Mouse (Mus musculus) retina, postnatal 1 day (tissue): ENCODE measurements at regions not wholly inside any gene's neighbourhood (a gene's known extent, or its start where the extent isn't known, plus 50 kb on each side); places are given as distances from the start of the nearest gene placed in this dataset.
A peak's percentile ranks its signal among the peaks of the same experiment; 100 is the strongest.

Source experiments
- DNase-seq: peaks from one replicate; pipeline ENCODE4 v3.0.0-alpha.2; 2012

DNA sequence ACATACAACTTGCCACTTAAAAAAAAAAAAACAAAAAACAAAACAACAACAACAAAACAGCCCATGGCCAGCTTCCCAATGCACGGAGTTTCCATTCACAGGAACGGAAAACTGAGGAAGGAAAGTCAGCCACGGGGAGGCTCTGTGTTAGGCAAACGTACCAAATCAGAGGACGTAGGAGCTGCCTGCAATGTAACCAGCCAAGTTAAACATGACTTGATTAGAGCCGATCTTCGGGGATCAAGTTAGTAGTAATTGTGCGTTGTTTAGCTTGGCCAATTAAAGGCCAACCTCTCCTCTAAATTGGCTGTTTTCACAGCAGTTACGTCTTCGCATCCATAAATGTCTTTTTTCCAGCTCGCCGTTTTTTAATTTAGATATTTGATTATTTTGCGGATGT, 190.7 kb downstream of the Cd83 start:
- DNase-seq = no peak

DNA sequence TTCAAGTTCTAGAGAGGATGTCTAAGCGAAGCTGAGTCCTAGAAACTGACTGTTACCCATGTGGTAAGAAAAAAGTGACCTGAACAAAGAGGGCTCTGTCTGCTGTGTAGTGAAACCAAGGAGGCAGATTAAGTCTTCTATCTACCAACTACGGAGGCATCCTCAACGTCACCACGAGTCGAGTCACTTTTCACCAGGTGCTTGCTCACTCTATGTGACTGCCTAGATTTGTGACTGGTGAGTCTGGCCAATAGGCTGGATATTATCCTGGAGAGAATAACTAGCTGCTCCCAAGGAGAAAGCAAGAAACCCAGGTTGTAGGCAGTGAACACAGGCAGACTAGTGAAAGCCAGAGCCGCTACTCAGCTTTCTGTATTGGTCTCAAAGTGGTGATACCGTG, 191.2 kb downstream of the Cd83 start:
- no peak for DNase-seq

DNA sequence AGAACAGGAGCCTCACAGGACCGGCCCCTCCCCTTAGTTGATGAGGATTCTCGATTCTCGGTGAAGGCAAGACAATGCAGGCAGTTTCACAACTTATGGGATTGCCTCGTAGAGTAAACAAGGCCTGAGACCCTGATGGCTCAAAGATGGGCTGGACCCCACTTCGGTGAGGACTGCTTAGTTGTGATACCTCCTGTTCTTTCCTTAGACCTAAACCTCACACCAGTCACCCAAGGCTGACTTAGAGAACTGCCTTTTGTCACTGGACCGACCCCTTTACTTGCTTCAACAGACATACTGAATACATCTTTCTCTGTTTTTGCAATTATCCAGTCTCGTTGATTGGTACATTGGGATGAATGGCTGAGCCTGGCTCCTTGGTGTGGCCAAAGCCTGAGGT, 192.1 kb downstream of the Cd83 start:
- no peak for DNase-seq

DNA sequence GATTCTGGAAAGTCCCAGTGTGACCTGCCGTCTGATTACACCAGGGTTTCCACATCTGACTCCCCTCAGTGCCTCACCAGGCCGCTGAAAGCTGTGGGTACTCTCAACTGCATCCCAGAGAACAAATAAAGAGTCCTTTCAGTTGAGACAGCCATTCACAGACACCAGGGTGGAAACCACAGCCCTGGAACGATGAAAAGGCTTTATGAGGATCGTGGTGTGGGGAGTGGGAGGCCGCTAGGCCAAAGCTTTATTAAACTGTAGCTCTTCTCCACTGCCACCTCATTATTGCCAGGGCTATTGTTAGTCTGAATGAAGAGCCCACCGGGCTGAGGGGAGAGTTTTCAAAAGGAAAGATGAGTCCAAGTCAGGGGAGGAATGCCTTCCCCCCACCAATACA, 202.8 kb downstream of the Cd83 start:
- DNase-seq = peak; percentile 45

DNA sequence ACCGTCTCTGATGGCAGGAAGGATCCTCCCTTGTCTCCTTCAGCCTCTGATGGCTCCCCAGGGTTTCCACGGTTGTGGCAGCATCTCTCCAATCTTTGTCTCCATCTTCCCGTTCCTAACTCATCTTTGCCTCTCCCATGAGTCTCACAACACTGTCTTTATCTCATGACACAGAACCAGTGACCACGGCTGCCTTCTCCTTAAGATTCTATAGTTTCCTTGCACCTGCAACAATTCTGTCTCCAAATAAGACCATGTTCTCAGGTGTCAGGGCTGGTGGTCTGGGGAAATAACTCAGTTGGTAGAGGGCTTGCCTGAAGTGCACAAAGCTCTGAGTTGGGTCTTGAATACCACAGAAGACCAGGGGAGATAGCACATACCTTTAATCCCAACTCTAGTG, 203.8 kb downstream of the Cd83 start:
- DNase-seq = no peak

DNA sequence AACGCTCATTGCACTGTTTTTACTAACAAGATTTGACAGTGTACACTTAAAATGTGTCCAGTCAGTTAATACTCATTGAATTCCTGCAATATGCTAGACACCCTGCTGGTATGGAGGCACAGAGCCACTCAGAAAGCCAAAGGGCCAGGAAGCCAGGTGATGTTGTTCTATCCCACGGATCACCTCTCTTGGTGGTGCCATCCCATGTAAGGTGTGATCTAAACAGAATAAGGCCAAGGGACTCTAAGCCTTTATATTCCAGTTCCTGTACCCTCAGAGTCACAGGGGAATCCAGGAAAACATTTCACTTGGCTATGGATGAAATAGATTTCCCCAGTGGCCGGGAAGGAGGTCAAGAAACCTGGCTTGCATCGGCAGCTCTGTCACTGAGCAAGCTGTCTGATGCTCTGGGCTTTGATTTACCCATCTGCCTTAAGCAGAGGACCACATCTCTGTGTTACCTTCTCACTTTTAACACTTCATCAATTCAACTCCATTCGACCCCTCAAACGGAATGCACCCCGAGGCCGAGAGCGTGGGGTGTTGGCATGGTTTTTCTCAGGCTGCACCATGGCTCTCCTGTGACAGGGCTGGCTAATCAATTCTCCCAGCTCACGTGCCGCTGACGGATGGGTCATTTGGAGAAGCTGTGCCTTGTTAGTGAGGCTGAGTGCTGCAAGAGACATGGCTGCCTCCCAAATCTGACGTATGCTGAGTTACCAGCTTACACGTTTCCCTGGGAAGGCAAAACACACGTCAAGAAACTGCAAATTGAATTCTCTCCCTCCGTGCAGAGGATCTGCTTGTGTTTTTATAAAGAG, 205.9 kb downstream of the Cd83 start:
- peak; percentile 67 for DNase-seq

DNA sequence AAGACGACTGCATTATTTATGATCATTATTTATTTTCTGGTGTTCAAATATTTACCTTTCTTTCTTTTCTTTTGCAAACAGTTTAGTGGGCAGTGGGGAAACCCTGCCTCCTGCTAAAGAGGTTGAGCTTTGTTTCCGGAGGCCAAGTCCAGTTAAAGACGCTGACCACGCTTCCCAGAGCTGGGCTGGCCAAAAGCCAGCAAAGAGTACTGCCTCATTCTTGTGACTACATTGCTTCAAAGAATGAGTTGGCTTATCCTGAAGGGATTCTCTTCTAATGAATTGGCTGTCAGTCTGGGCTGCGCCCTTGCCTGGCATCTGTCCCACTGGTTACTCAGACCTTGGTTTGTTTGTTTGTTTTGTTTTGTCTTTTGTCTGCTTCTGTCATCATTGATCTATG, 207.2 kb downstream of the Cd83 start:
- peak; percentile 70 for DNase-seq

DNA sequence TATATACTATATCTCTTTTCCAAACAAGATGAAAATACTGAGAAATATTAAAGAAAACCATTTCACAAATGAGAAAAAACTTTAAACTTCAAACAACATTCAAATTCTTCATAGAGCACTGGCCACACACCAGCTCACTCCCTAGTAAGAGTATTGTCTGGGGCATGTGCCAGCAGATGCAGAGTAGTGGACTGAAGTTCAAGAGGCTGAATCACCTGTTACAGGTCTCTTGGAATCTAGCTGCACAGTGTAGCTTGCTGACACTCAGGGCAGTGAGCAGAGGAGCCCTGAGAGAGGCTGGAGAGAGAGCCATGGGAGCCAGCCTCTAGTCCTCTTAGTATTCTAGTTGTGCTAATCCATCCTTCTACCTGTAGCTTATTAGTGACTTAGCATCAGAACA, 208.4 kb downstream of the Cd83 start:
- DNase-seq = no peak

DNA sequence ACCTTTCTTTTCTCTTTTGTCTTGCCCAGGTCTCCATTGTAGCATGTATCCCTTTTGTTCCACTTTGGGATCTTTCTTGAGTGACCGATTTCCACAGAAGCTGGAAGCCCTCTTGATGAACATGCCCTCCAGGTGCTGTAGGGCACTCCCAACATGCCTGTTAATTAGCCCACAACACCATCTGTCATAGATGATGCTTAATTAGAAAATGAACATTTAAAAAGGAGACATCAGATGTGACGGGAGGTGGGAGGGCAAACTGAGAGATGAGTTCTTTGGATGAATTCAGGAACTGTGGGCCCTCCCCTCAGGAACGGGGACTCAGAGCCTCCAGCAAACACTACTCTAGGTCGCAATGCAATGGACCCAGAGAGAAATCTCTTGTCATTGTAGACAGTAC, 209.8 kb downstream of the Cd83 start:
- peak; percentile 33 for DNase-seq

DNA sequence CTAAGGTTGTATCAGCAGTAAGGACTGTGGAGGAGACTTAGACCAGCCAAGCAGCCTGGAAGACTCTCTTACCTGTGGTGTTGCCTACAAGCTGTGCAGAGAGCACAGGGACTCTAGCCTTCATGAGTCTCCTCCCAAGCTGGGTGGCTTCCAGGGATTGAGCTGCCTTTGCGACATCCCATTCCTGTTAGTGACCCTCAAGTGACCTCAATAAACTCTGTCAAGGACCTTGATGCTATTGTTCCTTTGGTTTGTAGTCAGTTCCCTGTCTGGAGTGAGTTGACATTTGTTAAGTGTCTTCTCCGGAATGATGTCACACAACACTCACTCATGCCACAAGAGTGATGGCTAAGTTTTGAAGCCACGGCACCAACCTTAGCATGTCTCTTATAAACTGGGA, 211.0 kb downstream of the Cd83 start:
- no peak for DNase-seq

DNA sequence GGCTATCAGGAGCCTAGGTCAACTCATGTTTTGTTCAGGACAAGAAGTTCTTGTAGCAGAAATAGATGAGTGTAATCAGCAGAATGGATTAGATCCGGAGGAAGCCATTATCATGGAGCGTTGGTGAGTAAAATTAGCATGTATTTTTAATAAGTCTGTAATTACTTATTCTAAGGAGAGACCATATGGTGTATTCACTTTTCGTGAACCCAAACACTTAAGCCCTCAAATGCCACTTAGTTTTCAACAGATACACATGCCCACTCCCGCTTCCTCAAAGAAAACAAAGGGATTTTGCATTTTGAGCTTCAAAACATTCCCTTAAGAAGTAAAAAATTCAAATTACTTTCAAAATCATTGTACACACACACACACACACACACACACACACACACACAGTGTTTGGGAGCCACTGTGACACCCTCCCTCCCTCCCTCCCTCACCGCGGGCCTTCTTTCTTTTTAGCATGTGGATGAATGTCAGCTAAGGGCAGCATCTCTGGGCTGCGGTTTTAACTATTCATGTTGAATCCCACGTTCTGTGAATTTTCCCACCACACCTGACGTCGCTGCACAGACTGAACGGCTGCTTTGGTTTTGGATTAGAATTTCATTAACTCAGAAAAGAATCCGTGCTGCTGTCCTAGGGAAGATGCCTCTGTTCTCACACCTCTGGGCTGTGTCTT, 217.4 kb downstream of the Cd83 start:
- DNase-seq = no peak

DNA sequence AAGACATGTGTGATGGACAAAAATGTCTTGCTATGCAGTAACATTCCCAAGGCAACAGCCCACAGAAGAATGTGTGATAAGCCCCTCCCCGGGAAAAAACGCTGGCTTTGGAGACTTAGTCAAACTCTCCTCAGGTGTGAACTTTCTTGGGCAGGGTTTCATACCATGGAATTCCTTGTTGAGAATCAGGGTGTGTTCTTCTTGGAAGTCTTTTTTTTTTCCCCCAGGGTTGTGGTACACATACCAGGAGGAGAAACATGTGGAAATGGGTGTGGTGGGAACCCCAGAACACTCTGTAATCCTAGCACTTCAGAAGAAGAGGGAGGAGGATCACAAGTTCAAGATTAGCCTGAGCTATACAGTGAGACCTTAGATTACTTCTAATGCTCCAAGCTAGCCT, 228.3 kb downstream of the Cd83 start:
- DNase-seq = no peak

DNA sequence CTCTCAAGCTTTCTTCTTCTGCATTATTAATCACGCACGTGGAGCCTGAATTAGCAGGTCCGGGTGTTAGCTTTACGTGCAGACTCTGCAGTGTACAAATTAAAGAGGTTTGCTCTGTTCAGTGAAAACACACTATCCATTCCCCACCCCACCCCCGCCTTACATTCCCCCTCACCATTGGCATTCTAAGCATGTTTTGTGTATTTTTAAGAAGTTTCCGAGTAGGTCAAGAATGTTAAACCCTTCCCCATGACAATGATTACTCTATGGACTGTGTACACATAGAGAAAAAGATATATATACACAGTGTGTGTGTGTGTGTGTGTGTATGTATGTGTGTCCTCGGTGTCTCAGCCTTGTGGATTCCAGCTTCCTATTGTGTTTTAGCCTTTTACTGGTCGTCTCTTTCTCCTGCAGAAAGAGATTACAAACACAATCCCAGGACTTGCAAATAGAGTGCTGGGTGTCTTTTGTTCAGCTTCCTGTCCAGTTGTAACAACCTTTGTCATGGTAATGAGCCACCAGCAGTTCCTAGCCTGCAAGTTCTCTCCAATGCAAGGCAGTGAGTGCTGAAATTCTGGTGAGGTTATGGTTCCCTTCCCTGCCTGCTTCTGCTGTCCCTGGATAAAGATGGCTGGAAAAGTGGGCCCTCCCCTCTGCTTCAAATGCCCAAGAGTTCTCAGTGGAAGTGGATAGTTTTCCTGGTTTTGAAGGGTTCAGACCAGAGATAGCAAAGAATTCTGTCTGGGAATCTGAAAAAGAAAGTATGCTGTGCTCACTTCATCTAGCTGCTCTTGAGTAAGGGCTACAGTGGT, 234.1 kb downstream of the Cd83 start:
- peak; percentile 68 for DNase-seq

DNA sequence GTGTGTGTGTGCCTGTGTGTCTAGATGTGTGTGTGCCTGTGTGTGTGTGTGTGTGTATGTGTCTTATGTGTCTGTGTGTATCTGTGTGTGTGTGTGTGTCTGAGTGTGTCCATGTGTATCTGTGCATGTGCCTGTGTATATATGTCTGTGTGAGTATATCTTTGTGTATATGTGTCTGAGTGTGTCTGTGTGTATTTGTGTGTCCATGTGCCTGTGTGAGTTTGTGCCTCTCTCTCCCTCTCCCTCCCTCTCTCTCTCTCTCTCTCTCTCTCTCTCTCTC, 234.7 kb downstream of the Cd83 start:
- DNase-seq = no peak

DNA sequence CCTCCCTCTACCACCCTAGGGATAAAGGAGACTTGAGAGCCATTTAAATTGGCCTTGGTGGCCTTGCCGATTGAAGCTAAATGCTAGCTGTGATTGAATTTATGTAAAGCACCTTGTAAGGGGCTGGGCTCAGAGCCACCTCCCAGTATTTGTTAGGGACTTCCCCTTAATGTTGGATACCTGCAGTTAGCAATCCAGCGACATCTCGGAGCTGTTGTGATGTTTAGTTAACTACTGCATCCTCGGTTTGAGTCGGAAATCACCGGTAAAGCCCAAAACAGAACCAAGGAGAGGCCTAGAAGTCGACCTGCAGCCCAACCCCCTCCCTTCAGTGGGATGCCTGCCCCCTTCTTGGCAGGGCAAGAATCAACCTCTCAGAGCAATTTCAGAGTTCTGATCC, 236.3 kb downstream of the Cd83 start:
- no peak for DNase-seq

DNA sequence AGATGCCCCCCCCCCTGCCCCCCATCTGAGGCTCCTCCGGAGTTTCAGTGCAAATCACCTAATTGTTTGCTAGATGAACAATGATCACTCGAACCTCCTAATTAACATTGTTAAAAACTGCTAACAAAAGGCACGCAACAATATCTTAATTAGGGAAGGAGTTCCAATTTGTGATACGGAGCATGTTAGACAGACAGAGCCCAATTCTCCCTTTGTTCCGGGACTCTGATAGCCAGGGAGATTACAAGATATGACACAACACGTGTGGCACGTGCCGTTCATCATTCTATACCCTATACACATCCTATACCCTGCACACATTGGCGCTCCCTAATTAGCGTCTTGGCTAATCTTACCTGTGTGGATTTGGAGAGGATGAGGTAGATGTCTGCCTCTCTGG, 237.5 kb downstream of the Cd83 start:
- DNase-seq = peak; percentile 94

DNA sequence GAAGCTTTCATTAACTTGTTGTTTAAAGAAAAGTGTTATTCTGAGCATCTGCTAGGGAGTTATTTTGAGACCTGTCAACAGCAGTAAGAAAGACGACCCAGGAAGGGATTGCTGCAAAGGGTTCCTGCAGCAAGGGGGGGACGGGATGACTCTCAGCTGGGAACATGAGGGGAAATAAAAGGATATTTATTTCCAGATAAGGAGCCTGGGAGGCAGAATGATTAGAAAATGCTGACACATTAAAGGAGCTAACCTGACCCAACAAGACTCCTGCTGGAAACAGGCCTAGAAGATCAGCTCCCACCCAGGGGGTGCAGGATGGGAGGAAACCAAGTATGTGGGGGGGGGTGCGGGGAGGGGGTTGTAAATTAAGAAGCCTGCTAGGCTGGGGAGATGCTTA, 240.0 kb downstream of the Cd83 start:
- no peak for DNase-seq

DNA sequence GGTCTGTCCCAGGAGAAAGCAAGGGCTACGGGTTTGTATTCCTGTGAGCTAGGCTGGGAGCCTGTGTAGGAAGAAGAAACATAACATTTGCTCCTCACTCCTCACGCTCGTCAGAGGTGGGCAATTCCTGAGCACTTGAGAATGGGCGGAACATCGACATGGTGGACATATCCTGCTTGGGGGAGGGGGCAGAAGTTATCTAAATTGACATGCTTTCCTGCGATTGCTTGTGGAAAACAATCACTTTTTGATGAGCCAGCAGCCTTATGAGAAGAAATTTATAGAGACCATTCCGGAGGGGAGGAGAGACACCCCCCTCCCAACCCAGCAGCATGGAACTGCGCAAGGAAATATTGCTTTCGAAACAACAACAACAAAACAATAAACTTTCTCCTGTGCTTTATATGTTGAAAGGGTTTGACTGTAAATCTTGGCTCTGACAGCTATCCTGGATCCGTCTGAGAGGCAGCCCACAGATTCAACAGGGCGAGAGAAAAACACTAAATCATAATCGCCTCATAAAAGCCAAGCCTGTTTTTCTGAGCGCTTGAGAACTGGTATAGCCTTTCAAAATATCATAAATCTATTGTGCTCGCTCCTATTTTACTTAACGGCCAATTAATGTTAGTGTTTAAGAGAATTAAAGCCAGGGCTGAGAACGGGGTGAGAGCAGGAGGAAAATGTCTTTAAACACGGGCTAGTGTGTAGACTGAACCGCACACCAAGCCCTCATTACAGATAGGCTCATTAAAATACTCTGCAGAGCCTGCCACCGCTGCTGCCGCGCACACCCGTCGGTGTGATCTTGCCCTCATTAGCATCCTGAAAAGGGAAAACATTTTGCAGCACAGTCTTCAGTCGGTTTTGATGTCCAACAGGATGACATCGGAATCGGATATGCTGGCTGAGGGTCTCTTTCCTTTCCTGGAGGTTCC, 242.0 kb downstream of the Cd83 start:
- DNase-seq = peak; percentile 82

DNA sequence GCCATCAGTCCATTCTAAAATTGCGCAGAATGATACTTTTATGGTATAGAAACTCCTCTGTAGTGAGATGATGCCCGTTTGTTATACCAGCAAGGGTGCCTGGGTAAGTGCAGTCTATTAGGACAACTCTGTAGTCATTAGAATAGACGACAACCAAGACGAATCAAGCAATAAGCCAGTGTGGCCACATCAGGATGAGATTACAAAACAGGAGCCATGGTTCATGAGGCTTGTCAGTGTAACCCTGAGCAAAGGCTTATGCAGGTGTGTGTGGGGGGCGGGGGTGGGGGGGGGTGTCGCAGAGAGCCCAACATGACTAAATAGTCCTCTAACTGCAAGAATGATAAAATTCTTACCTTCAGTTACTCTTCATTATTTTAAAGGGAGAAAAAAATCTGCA, 243.5 kb downstream of the Cd83 start:
- no peak for DNase-seq

DNA sequence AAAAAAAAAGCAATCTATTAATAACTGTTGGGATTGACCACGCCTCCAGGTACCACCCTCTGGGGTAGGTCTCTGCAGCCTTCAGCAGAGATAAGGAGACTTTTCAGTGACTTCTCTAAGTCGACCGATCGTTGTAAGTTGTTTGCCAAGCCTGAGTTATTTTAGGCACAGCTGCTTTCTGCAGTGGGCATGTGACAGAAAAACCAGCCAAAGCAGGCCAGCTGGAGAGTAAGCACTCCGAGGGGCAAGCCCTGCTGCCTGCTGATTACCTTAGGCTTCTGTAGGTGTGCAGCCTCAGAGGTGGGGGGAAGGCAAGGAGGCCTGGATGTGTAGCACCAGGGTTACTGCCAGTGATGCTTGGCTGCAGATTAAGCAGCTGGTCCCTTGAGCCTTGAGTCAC, 246.0 kb downstream of the Cd83 start:
- DNase-seq = no peak

DNA sequence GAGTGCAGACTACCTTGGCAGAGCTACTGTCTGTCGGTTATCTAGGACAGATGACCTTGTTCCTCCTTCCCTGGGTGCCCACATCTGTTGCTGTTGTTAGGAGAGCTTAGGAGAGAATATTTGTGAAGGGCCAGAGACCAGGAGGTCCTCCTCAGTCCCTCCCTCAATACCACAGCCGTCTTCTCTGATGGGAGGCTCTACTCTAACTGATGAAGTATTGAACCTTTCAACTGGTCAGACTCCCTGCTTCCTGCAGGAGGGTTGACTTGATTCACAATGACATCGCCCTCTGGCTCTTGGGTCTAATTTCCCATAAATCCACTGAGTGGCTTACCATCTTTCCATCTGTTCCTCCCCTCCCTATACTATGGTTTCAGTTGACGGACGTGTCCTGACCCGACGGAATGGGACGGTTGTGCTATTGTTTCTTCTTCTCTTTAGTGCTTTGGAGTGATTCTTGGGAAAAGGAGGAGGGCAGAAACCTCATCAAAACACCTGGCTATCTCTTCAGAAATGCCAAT, 253.3 kb downstream of the Cd83 start:
- peak; percentile 61 for DNase-seq

DNA sequence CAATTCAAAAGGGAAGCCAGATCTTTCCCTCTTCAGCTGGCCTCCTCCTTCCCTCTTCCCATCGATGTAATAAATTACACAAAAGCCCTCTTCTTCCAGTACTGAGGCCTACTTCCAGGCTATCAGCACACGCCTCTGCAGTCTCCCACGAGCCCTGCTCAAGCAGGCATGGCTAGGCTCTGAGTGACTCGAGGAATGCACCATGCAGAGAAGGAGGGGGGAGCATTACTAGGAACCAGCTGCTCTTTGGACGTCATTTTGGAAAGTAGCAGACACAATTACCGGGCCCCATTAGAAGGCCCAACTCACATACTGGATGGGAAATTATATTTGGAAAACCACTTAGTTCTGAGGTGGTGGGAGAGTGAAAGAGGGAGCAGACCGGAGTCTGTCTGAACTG, 253.7 kb downstream of the Cd83 start:
- peak; percentile 70 for DNase-seq

DNA sequence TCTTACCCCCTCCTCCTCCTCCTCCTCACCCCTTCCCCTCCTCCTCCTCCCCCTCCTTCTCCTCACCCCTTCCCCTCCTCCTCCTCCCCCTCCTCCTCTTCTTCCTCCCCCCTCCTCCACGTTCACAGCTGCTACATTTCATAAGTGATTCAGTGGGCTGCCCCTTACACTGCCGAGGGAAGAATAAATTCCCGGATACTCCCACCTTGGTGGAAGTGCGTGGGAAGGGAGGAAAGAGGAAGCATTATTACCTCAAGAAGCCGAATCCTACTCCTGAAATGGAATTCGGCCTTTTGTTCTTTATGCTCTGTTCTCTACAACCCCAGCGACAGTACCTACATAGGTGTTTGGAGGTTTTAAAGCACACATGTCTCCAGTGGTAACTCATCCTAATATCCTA, 256.1 kb downstream of the Cd83 start:
- DNase-seq = no peak
